Mouse (Mus musculus) bone marrow, adult 2 months (tissue): Measurements from ENCODE around the gene Ldlr.

Experiments used
- CTCF ChIP-seq: fragments of 200-500 bp; IDR thresholded peaks from 2 replicates; pipeline ENCODE4 v1.5.1; 2011; ENCODE audit warnings: low read length, control low read depth; ENCODE audit not compliant: control insufficient read depth, insufficient read depth
- POLR2A ChIP-seq: fragments of 200-500 bp; IDR thresholded peaks from 2 replicates; pipeline ENCODE4 v1.6.1; 2011; ENCODE audit warnings: low read depth, mild to moderate bottlenecking, control low read depth, low read length, borderline replicate concordance; ENCODE audit not compliant: control insufficient read depth

GRCm38 (mm10) chr9:21695229-21695792 lies 28.0 kb upstream of the Ldlr start:
- TF ChIP-seq CTCF (no peak), POLR2A (no peak)
